Mouse (Mus musculus) urinary bladder, adult 18-20 months (tissue): ENCODE results near the gene Ppp3ca.

ENCODE experiments used
- DNase-seq, 2 experiments: peaks; one replicate each; pipeline ENCODE4 v3.0.0; 2022; ENCODE audit warnings: low spot score in 2 of 2, mixed read lengths in 2 of 2

Gene Ppp3ca

GRCm38 (mm10) chr3:136763717-136764270 lies 93.9 kb downstream of the Ppp3ca start:
- DNase-seq = no peak

GRCm38 (mm10) chr3:136765569-136765968 lies 95.6 kb downstream of the Ppp3ca start:
- no peak for DNase-seq

GRCm38 (mm10) chr3:136768775-136769485 lies 99.0 kb downstream of the Ppp3ca start:
- no peak for DNase-seq

GRCm38 (mm10) chr3:136769486-136769882 lies 99.6 kb downstream of the Ppp3ca start:
- no peak for DNase-seq

GRCm38 (mm10) chr3:136771700-136772099 lies 101.8 kb downstream of the Ppp3ca start:
- DNase-seq = no peak

- DNase-seq = no peak
These were observed 103.3 kb downstream of the Ppp3ca start for GRCm38 (mm10) chr3:136773217-136773616.

- no peak for DNase-seq
These were observed 104.3 kb downstream of the Ppp3ca start for GRCm38 (mm10) chr3:136774196-136774595.

- no peak for DNase-seq
These were observed 106.6 kb downstream of the Ppp3ca start for GRCm38 (mm10) chr3:136776525-136776924.

- DNase-seq = no peak
These were observed 107.5 kb downstream of the Ppp3ca start for GRCm38 (mm10) chr3:136777380-136777779.

GRCm38 (mm10) chr3:136777787-136778216 lies 107.9 kb downstream of the Ppp3ca start:
- no peak for DNase-seq

GRCm38 (mm10) chr3:136780321-136780720 lies 110.4 kb downstream of the Ppp3ca start:
- no peak for DNase-seq

- no peak for DNase-seq
These were observed 112.1 kb downstream of the Ppp3ca start for GRCm38 (mm10) chr3:136782058-136782457.

- DNase-seq = no peak
These were observed 115.8 kb downstream of the Ppp3ca start for GRCm38 (mm10) chr3:136785686-136786085.

GRCm38 (mm10) chr3:136790261-136790871 lies 120.4 kb downstream of the Ppp3ca start:
- no peak for DNase-seq

GRCm38 (mm10) chr3:136791404-136791803 lies 121.5 kb downstream of the Ppp3ca start:
- DNase-seq = no peak

- DNase-seq = no peak
These were observed 122.0 kb downstream of the Ppp3ca start for GRCm38 (mm10) chr3:136791946-136792345.

GRCm38 (mm10) chr3:136793411-136793810 lies 123.5 kb downstream of the Ppp3ca start:
- no peak for DNase-seq

- no peak for DNase-seq
These were observed 124.7 kb downstream of the Ppp3ca start for GRCm38 (mm10) chr3:136794426-136795217.

- DNase-seq = no peak
These were observed 129.0 kb downstream of the Ppp3ca start for GRCm38 (mm10) chr3:136798896-136799295.

GRCm38 (mm10) chr3:136802595-136802994 lies 132.7 kb downstream of the Ppp3ca start:
- DNase-seq = no peak

GRCm38 (mm10) chr3:136805897-136806296 lies 136.0 kb downstream of the Ppp3ca start:
- no peak for DNase-seq

- no peak for DNase-seq
These were observed 140.3 kb downstream of the Ppp3ca start for GRCm38 (mm10) chr3:136810271-136810670.
